ENCODE assay signal across 8 mouse cellular contexts in the genomic region with DNA sequence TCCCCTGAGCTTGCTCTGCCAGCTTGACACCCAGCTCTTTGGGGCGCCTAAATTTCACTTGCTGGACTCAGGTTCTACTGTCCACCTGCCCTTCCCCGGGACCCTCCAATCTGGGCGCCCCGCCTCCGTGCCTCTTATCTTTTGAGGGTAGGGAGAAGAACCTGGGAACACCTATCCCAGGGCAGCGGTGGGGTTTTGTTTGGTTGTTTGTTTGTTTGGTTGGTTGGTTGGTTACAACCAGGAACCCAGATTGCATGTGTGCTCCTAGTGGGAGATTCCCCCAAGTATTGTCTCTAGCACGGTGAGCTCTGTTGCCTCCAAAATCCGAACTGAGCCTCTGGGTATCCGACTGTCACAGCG. TPM values are rescaled to one million over a fixed set of nuclear protein-coding genes. Genes with fewer than 3 reads are reported as not detected.
DNase-seq lines count a peak whose midpoint lies in the region; ATAC-seq and TF ChIP-seq lines count a peak whose summit lies in the region.

No protein-coding gene starts in this region.

- peaks cover 13% of the 10 kb centered on the region for H3K4me1 ChIP-seq in forebrain, embryonic 12.5 days
- H3K4me1 ChIP-seq in limb, embryonic 14.5 days (ENCODE audit: control insufficient read depth, insufficient read depth, low read length): peaks cover 7% of the 10 kb centered on the region

- H3K36me3 ChIP-seq in forebrain, embryonic 12.5 days (replicated peaks): no peaks in the 10 kb centered on the region
- no peaks in the 10 kb centered on the region for H3K36me3 ChIP-seq in limb, embryonic 14.5 days (ENCODE audit: control insufficient read depth, insufficient read depth, low read length)

- no peak for TF ChIP-seq CTCF in left cerebral cortex, adult 2 months (IDR thresholded peaks at IDR 0.05)

- peaks cover 74% of the 10 kb centered on the region for H3K27me3 ChIP-seq in forebrain, embryonic 12.5 days
- peaks cover 52% of the 10 kb centered on the region for H3K27me3 ChIP-seq in limb, embryonic 14.5 days (ENCODE audit: control insufficient read depth, insufficient read depth, low read length)

- no peak overlapping the region for H3K27ac ChIP-seq in left cerebral cortex, adult 2 months
- H3K27ac ChIP-seq in forebrain, embryonic 12.5 days: no peak overlapping the region
- H3K27ac ChIP-seq in limb, embryonic 14.5 days (replicated peaks; ENCODE audit: low read depth, low read length): no peak overlapping the region

- peak overlapping the region; percentile 41 for H3K4me3 ChIP-seq in left cerebral cortex, adult 2 months
- H3K4me3 ChIP-seq in forebrain, embryonic 12.5 days (replicated peaks): peak overlapping the region; percentile 49
- peak overlapping the region; percentile 43 for H3K4me3 ChIP-seq in limb, embryonic 14.5 days (replicated peaks; ENCODE audit: low read length)

- peak overlapping the region; percentile 49; the same call in 1 of the 2 replicates for H3K9ac ChIP-seq in forebrain, embryonic 12.5 days
- 0 out of 2 replicates have a peak overlapping the region, but pooled peaks have one; percentile 34 for H3K9ac ChIP-seq in limb, embryonic 14.5 days (ENCODE audit: low read depth, low read length, severe bottlenecking)

- 0% methylated on average over 10 of the region's 10 CpGs for WGBS in forebrain, embryonic 12.5 days
- WGBS in limb, embryonic 14.5 days: 2% methylated on average over 10 of the region's 10 CpGs

- DNase-seq in left cerebral cortex, adult 2 months (ENCODE audit: extremely low spot score in 1 of 2, low spot score in 2 of 2): no peak
- no peak for DNase-seq in left cerebral cortex, postnatal 14 days (ENCODE audit: low spot score in 2 of 2)
- DNase-seq in limb, embryonic 14.5 days (ENCODE audit: low spot score): no peak
- peak; percentile 15 for DNase-seq in retina, embryonic 14.5 days (ENCODE audit: low spot score)
- no peak for DNase-seq in gastrocnemius, postnatal 36 days
- DNase-seq in right cerebral cortex, postnatal 36 days (ENCODE audit: low spot score in 2 of 2): no peak
- no peak for DNase-seq in Muller cell, postnatal 12 days (ENCODE audit: inconsistent ontology term)

- intact Hi-C loops in left cerebral cortex, adult 2 months (cut with DNase I): no loop called here
- intact Hi-C loops in left cerebral cortex, postnatal 14 days (cut with DNase I): no loop called here
- intact Hi-C loops in gastrocnemius, postnatal 36 days (cut with DNase I): no loop called here

- no peaks in the 10 kb centered on the region for H3K9me3 ChIP-seq in forebrain, embryonic 12.5 days
- H3K9me3 ChIP-seq in limb, embryonic 14.5 days (ENCODE audit: control insufficient read depth, low read length): no peaks in the 10 kb centered on the region

- no peak for ATAC-seq in forebrain, embryonic 12.5 days (ENCODE audit: low FRiP score)
- ATAC-seq in limb, embryonic 14.5 days (ENCODE audit: low FRiP score, low read depth): no peak

- peak overlapping the region; percentile 81 for H3K4me2 ChIP-seq in forebrain, embryonic 12.5 days
- H3K4me2 ChIP-seq in limb, embryonic 14.5 days (replicated peaks; ENCODE audit: low read depth, low read length, severe bottlenecking): peak overlapping the region; percentile 85

- no peak for TF ChIP-seq POLR2A in limb, embryonic 14.5 days (IDR thresholded peaks at IDR 0.05; ENCODE audit: borderline replicate concordance, extremely low read depth, insufficient read depth, insufficient read length)

RNA-seq across cellular contexts. Expression of a gene that starts 0.3 kb away (rescaled TPM):
- total RNA-seq in left cerebral cortex, adult 2 months (2021): 100 to 1,000 TPM; 185 to 190 TPM
- 100 to 1,000 TPM; 178 to 193 TPM for total RNA-seq in left cerebral cortex, postnatal 14 days (2021)
- polyA plus RNA-seq in forebrain, embryonic 12.5 days (2016; fragmentation: Nextera tagmentation; extraction: Ambion mirVana): 25.0 and 26.4 TPM in 2 replicates
- 3.6 and 5.3 TPM in 2 replicates for polyA plus RNA-seq in limb, embryonic 14.5 days (2012; rRNA removed)
- 5.2 and 5.7 TPM in 2 replicates for polyA plus RNA-seq in limb, embryonic 14.5 days (2014; fragmentation: Nextera tagmentation; extraction: Ambion mirVana)
- not detected for total RNA-seq in gastrocnemius, postnatal 36 days (2021)

Comparison
In these comparisons a context has a peak if more than half of its experiments do, and no peak if none do; other contexts are left out.
1. RNA of a gene that starts 0.3 kb away (total RNA-seq): 178 to 193 TPM in left cerebral cortex, postnatal 14 days and 185 to 190 TPM in left cerebral cortex, adult 2 months; not detected in gastrocnemius, postnatal 36 days; every median in the first group is over 100 times any median in the second.
2. Peak in every context shown above with its lines, with median percentiles within 50 percentile points of each other: H3K4me3 ChIP-seq.